Mouse (Mus musculus) mesoderm, embryonic 11.5 days (tissue): ENCODE data around the gene Pde6g.

ENCODE experiments used
- DNase-seq: peaks from one replicate; pipeline ENCODE4 v3.0.0-alpha.2; 2012; ENCODE audit warnings: low read depth, low spot score

Gene Pde6g

GRCm38 (mm10) chr11:120453306-120453705 is at the start of gene Pde6g:
Pde6g (minus strand) TSS chr11:120453500.
- no peak for DNase-seq

DNA sequence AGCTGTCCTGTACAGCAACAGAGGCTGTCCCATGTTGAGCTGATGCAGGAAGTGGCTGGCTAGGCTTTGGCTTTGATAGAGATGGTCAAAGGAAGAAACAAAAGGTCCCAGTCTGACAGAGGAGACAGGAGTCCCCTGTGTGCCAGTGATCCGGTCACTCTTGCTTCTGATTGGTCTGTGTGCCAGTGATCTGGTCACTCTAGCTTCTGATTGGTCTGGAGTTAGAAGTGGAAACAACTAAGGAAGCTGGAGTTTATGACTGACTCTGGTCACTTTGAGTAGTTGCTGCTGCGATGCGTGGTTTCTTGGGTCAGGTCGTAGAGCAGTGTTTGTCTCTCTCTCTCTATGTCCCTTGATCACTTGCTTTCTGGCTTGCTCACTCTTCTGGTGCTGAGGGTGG is 48.4 kb upstream of the Pde6g start:
- no peak for DNase-seq

DNA sequence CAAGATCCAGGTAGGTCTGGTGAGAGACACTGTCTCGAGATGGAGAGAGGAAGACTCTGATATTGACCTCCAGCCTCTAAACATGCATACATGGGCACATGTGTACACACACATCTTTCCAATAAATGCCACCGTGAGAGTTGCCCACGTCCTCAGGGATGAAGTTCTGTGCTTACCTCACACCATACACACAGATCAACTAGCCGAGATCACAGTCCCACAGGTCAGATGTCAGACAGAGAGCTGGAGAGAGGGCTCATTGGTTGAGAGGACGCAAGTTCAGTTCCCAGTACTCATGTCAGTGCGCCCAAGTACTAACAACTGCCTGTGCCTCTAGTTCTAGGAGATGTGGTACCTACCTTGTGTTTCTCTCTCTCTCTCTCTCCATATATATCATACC is 47.7 kb upstream of the Pde6g start:
- no peak for DNase-seq

GRCm38 (mm10) chr11:120500357-120500756 is 47.1 kb upstream of the Pde6g start:
- no peak for DNase-seq

GRCm38 (mm10) chr11:120499894-120500293 is 46.6 kb upstream of the Pde6g start:
- DNase-seq: no peak

- no peak for DNase-seq
Observed at GRCm38 (mm10) chr11:120498891-120499290, 45.6 kb upstream of the Pde6g start.

DNA sequence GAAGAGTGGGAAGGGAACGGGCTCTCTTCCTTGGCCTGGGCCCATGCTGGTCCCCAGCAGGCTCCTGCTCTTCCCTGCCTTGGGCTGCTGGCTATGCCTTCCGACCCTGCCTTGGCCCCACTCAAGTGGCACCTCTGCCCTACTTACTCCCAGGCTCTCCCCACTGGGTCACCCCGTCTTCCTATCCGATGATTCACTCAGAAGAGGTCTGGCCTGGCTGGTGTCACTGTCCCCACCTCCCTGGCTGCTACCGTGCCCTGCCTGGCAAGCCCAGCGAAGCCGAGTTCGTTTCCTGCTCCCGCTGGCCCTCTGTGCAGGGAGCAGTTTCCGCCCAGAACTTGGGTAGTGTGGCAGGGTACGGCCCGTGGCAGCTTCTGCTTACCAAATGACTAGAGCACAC is 44.9 kb upstream of the Pde6g start:
- DNase-seq: no peak

- DNase-seq: no peak
Observed at GRCm38 (mm10) chr11:120497436-120497835, 44.1 kb upstream of the Pde6g start.

GRCm38 (mm10) chr11:120493911-120494310 is 40.6 kb upstream of the Pde6g start:
- no peak for DNase-seq

DNA sequence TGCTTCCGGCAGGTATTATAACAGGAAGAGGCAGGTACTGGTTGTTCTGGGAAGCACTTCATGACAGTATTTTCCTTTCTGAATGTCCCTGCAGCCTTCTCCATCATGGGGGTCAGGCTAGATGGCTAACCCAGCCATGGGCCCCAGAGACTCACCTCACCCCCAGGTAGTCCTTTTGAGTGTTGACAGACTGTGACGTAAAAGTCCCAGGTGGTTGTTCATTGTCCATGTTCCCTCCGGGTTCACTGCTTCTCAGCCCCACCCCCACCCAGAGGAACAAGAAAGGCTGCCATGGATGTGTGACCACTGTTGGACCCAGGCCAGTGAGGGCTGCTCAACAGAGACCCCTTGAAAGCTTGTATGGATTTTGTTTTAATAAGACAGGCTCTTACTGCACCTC is 40.1 kb upstream of the Pde6g start:
- DNase-seq: no peak

DNA sequence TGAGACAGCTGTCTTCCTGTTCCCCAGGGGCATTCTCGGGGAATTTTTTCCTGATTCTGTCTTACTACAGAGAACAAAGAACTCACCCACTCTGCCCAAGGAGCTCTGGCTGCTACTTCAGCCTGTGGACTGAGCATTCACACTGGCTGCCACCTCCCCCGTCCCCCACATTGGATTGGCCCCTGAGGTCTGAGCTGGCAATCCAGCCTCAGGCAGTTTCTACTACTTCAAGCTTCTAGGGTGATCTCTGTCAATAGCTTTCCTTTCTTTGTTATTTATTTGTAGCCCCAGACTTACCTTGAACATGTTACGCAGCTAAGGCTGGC is 39.5 kb upstream of the Pde6g start:
- DNase-seq: peak; percentile 49

GRCm38 (mm10) chr11:120492024-120492877 is 39.0 kb upstream of the Pde6g start:
- DNase-seq: peak; percentile 63

GRCm38 (mm10) chr11:120491317-120492023 is 38.2 kb upstream of the Pde6g start, which contains the start of gene Slc25a10:
Slc25a10 (plus strand) TSS chr11:120491840.
- peak; percentile 87 for DNase-seq

GRCm38 (mm10) chr11:120490291-120491046 is 37.2 kb upstream of the Pde6g start:
- no peak for DNase-seq

DNA sequence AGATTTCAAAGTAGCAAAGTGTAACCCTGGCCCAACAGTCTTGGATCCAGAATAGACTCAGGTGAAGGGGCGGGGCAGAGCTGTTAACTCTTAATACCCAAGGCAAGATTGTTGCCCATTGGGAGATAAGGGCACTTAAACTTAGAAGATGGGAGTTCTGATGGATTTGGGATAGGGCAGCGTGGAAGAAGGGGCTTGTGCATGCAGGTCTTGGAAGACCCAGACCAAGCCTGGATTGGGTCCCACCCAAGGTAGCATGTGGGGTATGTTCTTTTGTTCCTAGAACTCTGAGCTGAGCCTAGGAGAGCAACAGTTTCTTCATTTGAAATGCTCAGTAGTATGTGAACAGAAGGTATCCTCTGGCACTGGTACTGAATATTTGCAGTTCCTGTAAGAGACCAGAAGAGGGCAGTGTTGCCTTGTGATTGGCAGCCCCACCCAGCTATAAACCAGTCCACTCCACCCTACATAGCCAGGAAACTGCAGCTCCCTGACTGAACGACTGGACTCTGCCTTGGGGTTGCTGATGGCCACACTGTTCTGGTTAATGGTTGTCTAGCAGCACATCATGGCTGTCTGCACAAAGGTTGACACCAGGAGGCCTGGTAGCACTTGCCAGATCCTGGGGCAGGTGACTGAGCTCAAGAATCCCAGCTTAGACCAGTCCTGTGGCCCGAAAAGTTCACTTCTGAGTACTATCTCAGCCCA is 35.9 kb upstream of the Pde6g start:
- peak; percentile 89 for DNase-seq

- DNase-seq: no peak
Observed at GRCm38 (mm10) chr11:120488516-120488915, 35.2 kb upstream of the Pde6g start.

DNA sequence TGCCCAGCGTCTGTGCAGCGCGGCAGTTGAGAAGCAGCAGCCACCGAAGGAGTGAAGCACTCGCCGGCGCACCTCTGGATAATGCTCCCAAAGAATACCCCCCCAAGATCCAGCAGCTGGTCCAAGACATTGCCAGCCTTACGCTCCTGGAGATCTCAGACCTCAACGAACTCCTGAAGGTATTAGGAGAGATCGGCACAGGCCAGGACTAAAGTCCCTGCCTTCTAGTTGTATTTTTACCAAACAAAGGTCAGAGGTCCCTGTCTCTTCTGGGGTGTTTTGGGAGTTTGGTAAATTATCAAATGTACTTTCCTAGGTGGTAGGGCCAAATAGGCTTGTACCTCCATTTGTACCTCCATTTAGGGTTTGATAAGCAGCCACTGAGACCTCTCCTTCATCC is 32.0 kb upstream of the Pde6g start:
- DNase-seq: no peak

DNA sequence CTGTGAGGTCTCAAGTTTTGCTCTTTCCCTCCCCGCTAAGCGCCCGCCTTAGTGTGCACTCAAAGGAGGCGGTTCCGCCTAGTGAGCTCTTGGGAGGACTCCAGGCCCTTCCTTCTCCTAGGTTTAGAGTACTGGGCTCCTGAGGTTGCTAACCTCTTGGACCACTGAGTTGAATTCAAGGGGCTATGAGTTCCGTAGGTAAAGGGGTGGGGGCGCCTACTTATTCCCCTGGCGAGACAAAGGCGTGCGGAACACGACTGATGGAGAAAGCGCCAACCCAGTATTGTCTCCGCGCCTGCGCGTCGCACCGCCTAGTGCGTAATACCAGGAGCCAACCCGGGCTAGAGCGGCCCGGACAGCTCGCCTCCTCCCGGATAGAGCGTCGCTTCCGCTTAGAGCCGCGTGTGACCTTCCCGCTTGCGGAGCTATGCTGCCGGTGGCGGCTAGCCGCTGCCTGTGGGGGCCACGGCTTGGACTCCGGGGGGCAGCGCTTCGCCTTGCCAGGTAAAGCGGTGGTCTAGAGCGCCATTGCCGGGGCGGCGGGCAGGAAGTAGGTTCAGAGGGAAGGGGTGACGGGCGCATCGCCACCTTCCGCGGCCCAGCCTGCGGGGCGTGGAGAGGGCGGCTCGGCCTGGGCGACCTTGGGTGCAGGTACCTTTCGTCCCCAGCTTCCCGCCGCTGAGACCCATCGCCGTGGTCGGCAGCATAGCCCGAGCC is 31.1 kb upstream of the Pde6g start, which contains the start of gene Mrpl12:
Gene Mrpl12 (plus strand): TSS at position 349 of the 717 bp plus-strand sequence.
- peak; percentile 94 for DNase-seq

- no peak for DNase-seq
Observed at GRCm38 (mm10) chr11:120483448-120483934, 30.2 kb upstream of the Pde6g start.

- DNase-seq: no peak
Observed at GRCm38 (mm10) chr11:120472052-120472451, 18.8 kb upstream of the Pde6g start.

DNA sequence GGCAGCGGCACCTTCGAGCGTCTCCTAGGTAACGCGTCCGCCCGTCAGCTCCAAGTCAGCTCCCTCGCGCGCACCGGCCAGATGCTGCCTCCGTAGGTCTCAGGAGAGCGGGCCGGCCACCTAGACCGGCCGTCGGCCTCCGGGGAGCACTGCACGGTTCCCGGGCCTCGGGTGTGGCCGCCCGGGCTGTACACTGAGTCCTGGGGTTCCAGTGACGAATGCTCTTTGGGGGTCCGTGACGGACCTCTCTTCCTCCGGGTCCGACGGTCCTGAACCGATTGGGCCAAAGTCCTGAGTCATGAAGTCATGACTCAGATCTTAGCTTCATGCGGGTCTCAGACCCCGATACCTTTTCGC is 14.4 kb upstream of the Pde6g start:
- DNase-seq: no peak
